Mouse (Mus musculus): ENCODE results near the gene Cacna1s. TPM values are rescaled to one million over a fixed set of nuclear protein-coding genes. Genes with fewer than 3 reads are reported as not detected.

The Cacna1s gene
- total RNA-seq, 2 experiments from 2014 or later, result not detected

DNA sequence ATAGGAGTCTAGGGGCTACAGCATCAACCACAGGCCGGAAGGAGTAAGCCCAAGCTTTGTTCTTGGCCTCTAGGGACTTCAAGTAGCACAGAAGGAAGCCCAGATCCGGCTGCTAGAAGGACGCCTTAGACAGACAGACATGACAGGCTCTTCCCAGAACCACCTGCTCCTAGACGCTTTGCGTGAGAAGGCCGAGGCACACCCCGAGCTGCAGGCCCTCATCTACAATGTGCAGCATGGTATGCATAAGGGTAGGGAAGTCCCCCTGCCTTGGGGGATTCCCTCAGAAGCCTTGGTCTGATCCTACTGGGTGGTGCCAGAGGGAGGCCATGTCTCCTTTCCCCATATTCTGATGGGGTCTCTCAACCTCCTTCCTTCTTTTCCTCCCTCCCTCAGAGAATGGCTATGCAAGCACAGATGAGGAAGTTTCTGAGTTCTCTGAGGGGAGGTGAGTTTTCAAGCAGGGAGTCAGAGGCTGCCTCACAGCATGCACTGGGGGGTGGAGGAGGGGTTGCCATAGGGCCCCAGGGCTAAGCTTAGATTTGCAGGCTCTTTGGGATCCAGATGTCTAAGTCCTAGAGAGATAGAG is 108.9 kb downstream of the Cacna1s start:
- ATAC-seq (replicated peaks; ENCODE audit: low FRiP score, low TSS enrichment, poor library complexity, severe bottlenecking), result no peak

DNA sequence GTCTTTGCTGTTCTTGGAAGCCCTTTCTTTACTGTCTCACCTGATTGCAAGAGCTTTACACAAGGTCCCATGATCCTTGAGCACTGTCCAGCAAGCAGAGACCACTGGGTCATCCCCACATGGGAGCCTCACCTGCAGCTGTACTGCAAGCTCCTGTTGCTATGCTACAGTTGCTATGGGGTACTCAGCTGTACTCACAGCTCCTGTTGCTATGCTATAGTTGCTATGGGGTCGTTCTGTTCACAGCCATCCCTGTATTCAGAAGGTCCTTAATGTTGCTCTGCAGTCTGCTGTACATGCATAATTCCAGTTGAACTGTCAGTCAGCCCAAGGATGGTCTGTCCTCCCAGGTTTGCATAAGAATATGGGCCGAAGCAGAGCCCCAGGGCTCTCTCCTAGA is 112.9 kb downstream of the Cacna1s start:
- no peak for ATAC-seq (replicated peaks; ENCODE audit: low FRiP score, low TSS enrichment, poor library complexity, severe bottlenecking)

DNA sequence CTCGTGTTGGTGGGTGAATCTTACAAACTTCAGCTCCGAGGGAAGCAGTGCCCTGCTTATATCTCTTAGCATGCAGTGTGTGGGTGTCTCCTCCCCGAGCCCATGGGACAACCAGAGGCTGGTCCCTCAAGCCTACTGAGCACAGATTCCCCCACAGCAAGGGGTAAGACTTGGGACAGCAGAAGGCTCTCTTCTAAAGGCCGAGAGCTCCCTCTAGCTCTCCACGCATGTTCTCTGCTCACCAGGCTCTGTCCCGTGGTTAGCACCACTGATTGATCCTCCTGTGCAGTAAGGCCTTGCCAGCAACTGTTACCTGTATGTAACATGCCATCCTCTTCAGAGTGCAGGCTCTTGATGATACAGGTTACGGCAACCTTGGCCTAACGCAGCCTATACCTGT is 115.1 kb downstream of the Cacna1s start:
- no peak for ATAC-seq (replicated peaks; ENCODE audit: low FRiP score, low TSS enrichment, poor library complexity, severe bottlenecking)

Other genes starting within 250 kb of the Cacna1s start
- gene Lad1, start 234.2 kb upstream of the Cacna1s start, total RNA-seq (2014; fragmentation: Nextera tagmentation), result not detected in 2 replicates
- not detected in 2 replicates for gene Lad1, start 234.2 kb upstream of the Cacna1s start, total RNA-seq (2017)
- gene Tnnt2, start 216.4 kb upstream of the Cacna1s start, total RNA-seq (2014; fragmentation: Nextera tagmentation), result 1.4 TPM in 1 of 2 replicates, not detected in the other
- gene Tnnt2, start 216.4 kb upstream of the Cacna1s start, total RNA-seq (2017), result not detected in 2 replicates
- gene Pkp1, start 133.5 kb upstream of the Cacna1s start, total RNA-seq (2014; fragmentation: Nextera tagmentation), result not detected in 2 replicates
- not detected in 2 replicates for gene Pkp1, start 133.5 kb upstream of the Cacna1s start, total RNA-seq (2017)
- gene Igfn1, start 46.4 kb upstream of the Cacna1s start, total RNA-seq (2014; fragmentation: Nextera tagmentation), result not detected in 2 replicates
- gene Igfn1, start 46.4 kb upstream of the Cacna1s start, total RNA-seq (2017), result not detected in 2 replicates
- 36.5 and 39.9 TPM in 2 replicates for gene Tmem9, start 44.6 kb upstream of the Cacna1s start, total RNA-seq (2014; fragmentation: Nextera tagmentation)
- gene Tmem9, start 44.6 kb upstream of the Cacna1s start, total RNA-seq (2017), result 22.8 and 48.0 TPM in 2 replicates
- gene Ascl5, start 1.9 kb upstream of the Cacna1s start, total RNA-seq (2014; fragmentation: Nextera tagmentation), result not detected in 2 replicates
- gene Ascl5, start 1.9 kb upstream of the Cacna1s start, total RNA-seq (2017), result not detected in 2 replicates
- gene Kif21b, start 78.6 kb downstream of the Cacna1s start, total RNA-seq (2014; fragmentation: Nextera tagmentation), result 13.7 and 21.6 TPM in 2 replicates
- gene Kif21b, start 78.6 kb downstream of the Cacna1s start, total RNA-seq (2017), result 4.0 and 5.7 TPM in 2 replicates
- gene Mroh3, start 160.1 kb downstream of the Cacna1s start, total RNA-seq (2014; fragmentation: Nextera tagmentation), result not detected in 2 replicates
- not detected in 2 replicates for gene Mroh3, start 160.1 kb downstream of the Cacna1s start, total RNA-seq (2017)
- gene Inava, start 181.5 kb downstream of the Cacna1s start, total RNA-seq (2014; fragmentation: Nextera tagmentation), result not detected in 2 replicates
- gene Inava, start 181.5 kb downstream of the Cacna1s start, total RNA-seq (2017), result not detected in 2 replicates
- not detected in 2 replicates for gene Gpr25, start 208.1 kb downstream of the Cacna1s start, total RNA-seq (2014; fragmentation: Nextera tagmentation)
- gene Gpr25, start 208.1 kb downstream of the Cacna1s start, total RNA-seq (2017), result not detected in 2 replicates